27 mouse cellular contexts compared by ENCODE assay signal in genomic region chr12:54110342-54110741, GRCm38 (mm10).
"Had no signal": no experiment of that assay in that cellular context is flagged by ENCODE, and none has a peak within 500 bp of the region (broad histone marks: within the 10 kb centered on the region; RNA-seq: fewer than 3 reads in every experiment).

No protein-coding gene starts in this region.

- H3K4me2 ChIP-seq: heart, embryonic 11.5 days; heart, embryonic 13.5 days; heart, embryonic 15.5 days; hindbrain, embryonic 13.5 days; hindbrain, embryonic 15.5 days; kidney, embryonic 15.5 days; limb, embryonic 12.5 days; liver, embryonic 11.5 days; liver, embryonic 13.5 days; liver, embryonic 15.5 days had no signal

- H3K4me1 ChIP-seq: heart, embryonic 13.5 days; heart, embryonic 15.5 days; hindbrain, embryonic 13.5 days; hindbrain, embryonic 15.5 days; kidney, embryonic 15.5 days; limb, embryonic 10.5 days; limb, embryonic 12.5 days; liver, embryonic 13.5 days; liver, embryonic 15.5 days had no signal

- H3K27me3 ChIP-seq: heart, embryonic 13.5 days; heart, embryonic 15.5 days; hindbrain, embryonic 13.5 days; hindbrain, embryonic 15.5 days; limb, embryonic 12.5 days; liver, embryonic 13.5 days; liver, embryonic 15.5 days had no signal

- H3K4me3 ChIP-seq: heart, embryonic 13.5 days; heart, embryonic 15.5 days; hindbrain, embryonic 13.5 days; hindbrain, embryonic 15.5 days; kidney, embryonic 15.5 days; layer of hippocampus, adult 2 months; left cerebral cortex, adult 2 months; limb, embryonic 10.5 days; limb, embryonic 12.5 days; liver, embryonic 13.5 days; liver, embryonic 15.5 days had no signal

- H3K9ac ChIP-seq: heart, embryonic 13.5 days; heart, embryonic 15.5 days; hindbrain, embryonic 13.5 days; hindbrain, embryonic 15.5 days; kidney, embryonic 15.5 days; limb, embryonic 12.5 days; liver, embryonic 13.5 days; liver, embryonic 15.5 days had no signal

- H3K27ac ChIP-seq: heart, embryonic 13.5 days; heart, embryonic 15.5 days; hindbrain, embryonic 13.5 days; hindbrain, embryonic 15.5 days; hindbrain, postnatal 0 days; kidney, embryonic 15.5 days; kidney, postnatal 0 days; layer of hippocampus, adult 2 months; left cerebral cortex, adult 2 months; limb, embryonic 10.5 days; limb, embryonic 12.5 days; liver, embryonic 13.5 days; liver, embryonic 15.5 days had no signal

- ATAC-seq: hindbrain, postnatal 0 days; intestine, embryonic 16.5 days had no signal

- H3K9me3 ChIP-seq: heart, embryonic 13.5 days; heart, embryonic 15.5 days; hindbrain, embryonic 13.5 days; hindbrain, embryonic 15.5 days; kidney, embryonic 15.5 days; limb, embryonic 10.5 days; limb, embryonic 12.5 days; liver, embryonic 13.5 days; liver, embryonic 15.5 days had no signal

- H3K36me3 ChIP-seq: heart, embryonic 13.5 days; heart, embryonic 15.5 days; hindbrain, embryonic 13.5 days; hindbrain, embryonic 15.5 days; kidney, embryonic 15.5 days; limb, embryonic 10.5 days; limb, embryonic 12.5 days; liver, embryonic 13.5 days; liver, embryonic 15.5 days had no signal

- DNase-seq: gastrocnemius, postnatal 10 days; gastrocnemius, postnatal 25 days; heart, adult 18-20 months; heart, postnatal 14 days; heart, postnatal 36 days; kidney, adult 11 months; kidney, adult 2 months; kidney, adult 9 months; kidney, postnatal 14 days; kidney, postnatal 36 days; liver; liver, embryonic 13.5 days had no signal
